Mouse (Mus musculus) gastrocnemius, postnatal 14 days (tissue): ENCODE measurements around the gene Mtx1. TPM values are rescaled to one million over a fixed set of nuclear protein-coding genes. Genes with fewer than 3 reads are reported as not detected.
A peak's percentile ranks its signal among the peaks of the same experiment; 100 is the strongest.

Source experiments
- DNase-seq: peaks from one replicate; pipeline ENCODE4 v3.0.0; 2021; ENCODE audit warnings: mixed read lengths
- intact Hi-C: fragments of 180-260 bp; cut with DNase I; formaldehyde crosslinking; loops from one replicate; pipeline ENCODE4 v1.15.1; 2025; ENCODE audit warnings: low total_unique reads
- total RNA-seq, 2 experiments: library from RNA; stranded (reverse); gene quantifications; 2 replicates each; pipeline ENCODE4 v1.2.3; 2021

Gene Mtx1
- total RNA-seq, 2 experiments from 2014 or later, result 42.4 to 52.2 TPM

DNA sequence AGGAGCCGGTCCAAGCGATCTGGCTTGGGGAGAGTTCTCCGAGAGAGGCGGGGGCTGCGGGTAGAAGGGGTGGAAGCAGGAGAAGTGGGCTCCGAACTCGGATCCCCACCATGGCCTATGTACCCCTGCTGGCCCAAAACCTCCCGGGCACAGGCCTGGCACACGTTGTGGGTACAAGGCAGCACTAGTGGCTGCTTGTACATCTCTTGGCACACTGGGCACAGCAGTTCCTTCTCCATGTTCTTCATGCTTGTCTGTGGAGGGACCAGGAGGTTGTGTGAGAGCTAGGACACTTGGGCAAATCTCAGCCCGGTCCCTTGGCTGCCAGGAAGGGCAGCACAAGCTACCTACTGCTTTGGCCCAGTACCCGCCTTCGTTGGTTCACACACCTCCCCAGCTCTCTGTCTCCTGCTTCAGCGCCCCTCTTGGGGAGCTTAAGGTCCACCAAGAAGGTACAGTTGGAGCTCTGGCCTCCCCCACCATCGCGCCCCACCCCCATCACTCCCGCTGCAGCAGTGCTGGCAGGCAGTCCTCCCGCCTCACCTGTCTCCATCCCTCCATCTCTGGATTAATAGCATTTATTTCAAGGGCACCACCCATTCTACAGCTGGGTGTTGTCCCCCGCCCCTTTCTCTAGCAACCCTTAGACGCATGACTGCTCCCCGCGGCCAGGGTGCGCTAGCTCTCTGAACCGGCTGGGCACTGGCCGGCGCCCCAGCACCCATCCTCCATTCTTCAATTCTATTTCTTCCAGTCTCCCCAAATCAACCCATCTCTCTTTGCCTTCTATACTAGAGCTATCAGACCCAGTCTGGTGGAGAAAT, 17.5 kb upstream of the Mtx1 start:
- intact Hi-C loops, result no loop called here
- no peak for DNase-seq

DNA sequence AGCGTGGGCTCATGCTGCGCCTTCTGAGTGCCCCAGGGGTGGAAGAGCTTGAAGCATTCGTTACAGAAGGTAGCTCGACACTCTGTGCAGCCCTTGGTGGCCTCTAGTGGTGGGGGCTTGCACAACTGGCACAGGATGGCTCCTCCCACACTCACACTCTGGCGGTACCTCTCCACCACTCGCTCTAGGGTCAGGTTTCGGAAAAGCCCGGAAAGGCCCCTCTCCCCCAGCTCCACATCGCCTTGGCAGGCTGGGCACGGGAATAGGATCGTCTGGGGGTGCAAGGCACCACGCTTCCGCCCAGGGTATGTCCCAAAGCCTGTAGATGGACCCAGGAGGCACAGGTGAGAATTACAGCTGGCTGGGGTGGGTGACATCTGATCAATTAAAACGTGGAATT, 16.7 kb upstream of the Mtx1 start:
- DNase-seq, result no peak
- intact Hi-C loops, result no loop called here

DNA sequence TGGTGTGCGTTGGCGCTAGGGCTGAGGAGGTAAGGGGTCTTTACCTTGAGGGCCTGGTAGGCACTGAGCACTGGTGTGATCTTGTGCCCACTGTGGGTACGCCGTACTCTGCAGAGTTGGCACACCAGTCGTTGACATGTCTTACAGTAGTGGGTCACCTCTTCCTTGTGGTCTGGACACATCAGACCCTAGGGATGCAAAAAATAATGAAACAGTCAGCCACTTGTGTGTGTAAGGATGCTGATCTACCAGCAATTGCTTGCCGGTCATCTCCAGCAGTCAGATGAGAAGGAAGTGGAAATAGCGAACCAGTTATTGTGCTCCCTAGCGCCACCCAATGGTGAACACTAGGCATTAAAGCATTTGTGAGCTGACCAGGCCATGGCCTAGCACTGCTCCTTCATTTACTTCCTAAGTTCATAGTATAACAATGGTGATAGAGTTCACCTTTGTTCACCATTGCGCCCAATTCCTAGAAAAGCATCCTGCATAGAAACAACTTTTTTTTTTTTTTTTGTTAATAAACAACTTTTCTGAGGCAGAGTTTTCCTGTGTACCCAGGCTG, 15.5 kb upstream of the Mtx1 start:
- intact Hi-C loops, result no loop called here
- peak; percentile 51 for DNase-seq

DNA sequence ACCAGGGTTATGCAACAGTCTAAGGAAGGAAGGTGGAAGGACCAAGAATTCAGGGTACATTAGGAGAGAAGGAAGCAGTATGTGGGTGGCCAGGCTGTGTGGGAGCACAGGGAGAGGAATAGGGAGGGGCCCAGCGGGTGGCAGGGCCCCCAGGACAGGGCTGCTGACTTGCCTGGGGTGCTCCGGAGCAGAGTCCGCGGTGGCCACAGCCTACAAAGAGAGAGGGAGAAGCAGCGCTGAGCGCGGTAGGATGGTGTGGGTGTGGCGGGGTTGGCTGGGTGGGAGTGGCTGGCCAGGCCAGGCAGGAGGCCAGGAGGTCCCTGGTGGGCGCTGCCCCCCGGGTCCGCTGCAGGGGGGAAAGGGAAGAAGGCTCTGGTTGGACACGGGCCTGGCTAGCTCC, 11.6 kb upstream of the Mtx1 start:
- DNase-seq, result no peak
- intact Hi-C loops, result no loop called here

DNA sequence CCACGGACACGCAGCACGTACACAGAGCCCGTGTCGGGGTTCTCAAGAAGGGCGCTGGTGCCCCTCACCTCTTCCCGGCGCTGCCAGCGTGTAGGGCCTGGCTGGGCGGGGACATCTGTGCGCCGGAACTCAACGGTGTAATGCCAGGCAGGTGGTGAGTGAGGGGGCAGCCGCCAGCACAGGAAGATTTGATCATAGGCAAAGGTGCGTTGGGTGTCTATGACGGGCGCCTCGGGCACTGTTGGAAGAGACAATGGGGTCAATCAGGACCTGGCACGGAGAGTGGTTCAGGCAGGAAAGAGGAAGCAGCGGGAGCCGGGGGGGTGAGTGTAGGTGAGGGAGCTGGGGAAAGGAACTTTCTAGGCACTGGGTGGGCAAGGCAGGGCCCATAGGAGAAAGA, 10.8 kb upstream of the Mtx1 start:
- DNase-seq, result no peak
- intact Hi-C loops, result no loop called here

DNA sequence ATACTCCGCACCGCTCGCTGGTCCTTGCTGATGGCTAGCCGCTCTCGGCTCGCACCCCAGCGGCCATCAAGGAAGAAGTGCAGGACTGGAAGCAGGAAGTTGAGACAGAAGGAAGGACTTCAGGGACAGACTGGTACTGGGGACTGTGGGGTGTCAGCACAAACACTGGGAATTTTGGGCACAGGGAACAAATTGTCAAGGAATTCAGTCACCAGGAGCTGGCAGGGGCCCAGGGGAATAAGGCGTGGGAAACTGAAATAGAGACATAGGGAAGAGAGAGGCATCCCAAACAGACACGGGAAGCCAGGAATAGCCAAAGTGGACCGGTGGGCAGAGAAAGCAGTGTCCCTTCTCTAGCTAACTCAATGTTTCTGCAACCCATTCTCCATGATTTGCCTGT, 9.6 kb upstream of the Mtx1 start:
- no peak for DNase-seq
- intact Hi-C loops, result no loop called here

DNA sequence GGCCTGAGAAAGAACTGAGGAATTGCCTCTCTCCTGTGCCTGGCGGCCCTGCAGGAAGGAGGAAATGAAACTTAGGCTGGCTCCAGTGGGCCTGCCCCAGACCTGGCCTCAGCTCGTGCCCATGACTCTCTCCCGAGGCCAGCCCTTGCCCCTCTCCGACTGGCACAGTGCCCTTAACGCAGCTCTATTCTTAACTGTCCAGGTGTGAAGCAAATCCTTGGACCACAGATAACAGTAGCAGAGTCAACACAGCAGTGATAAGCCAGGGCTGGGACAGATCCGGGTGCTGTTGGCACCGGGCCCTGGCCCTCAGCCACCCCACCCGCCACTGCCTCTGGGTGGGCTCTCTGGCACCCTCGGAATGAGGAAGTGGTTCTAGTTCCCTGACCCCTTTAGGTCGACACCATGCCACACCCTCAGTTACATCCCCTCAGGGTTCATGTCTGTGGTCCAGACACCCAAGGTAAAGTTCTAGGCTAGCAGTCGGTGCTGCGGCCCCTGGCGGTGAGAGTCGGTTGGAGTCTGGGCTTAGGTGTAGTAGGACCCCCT, 6.7 kb upstream of the Mtx1 start:
- intact Hi-C loops, result no loop called here
- DNase-seq, result no peak

DNA sequence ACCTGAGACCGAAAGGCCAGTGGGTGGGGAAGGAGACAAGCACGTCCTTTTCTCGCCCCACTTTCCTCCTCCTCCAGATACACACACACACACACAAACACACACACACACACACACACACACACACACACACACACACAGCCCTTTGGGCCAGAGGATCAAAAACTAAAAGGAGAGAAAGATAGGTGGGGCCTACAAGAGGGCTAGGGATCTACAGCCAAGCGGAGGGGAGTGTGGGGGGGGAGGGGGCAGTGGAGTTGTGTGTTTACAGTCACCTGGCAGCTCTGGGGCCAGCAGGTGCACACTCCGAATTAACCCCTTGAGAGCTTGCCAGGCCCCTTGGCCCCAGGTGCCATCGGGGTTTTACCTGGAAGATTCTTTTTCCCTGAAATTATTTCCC, 5.7 kb upstream of the Mtx1 start:
- no peak for DNase-seq
- intact Hi-C loops, result no loop called here

DNA sequence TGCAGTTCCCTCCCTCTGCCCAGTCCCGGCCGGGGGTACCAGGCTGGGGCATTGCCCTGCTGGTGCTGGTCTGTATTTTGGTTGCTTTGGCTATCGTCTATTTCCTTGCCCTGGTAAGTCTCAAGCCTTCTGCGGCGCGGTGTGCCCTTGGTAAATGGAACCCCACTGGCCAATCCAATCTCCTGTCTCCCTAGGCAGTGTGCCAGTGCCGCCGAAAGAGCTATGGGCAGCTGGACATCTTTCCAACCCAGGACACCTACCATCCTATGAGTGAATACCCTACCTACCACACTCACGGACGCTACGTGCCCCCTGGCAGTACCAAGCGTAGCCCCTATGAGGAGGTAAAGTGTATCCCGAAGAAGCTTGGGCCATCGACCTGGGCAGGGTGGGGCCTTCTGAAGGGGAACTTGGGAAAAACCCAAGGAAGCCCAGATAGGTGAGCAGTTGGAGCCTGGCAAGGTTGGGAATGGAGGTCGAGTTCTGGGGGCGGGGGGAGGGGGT, 4.9 kb upstream of the Mtx1 start:
- DNase-seq, result no peak
- intact Hi-C loops, result no loop called here

DNA sequence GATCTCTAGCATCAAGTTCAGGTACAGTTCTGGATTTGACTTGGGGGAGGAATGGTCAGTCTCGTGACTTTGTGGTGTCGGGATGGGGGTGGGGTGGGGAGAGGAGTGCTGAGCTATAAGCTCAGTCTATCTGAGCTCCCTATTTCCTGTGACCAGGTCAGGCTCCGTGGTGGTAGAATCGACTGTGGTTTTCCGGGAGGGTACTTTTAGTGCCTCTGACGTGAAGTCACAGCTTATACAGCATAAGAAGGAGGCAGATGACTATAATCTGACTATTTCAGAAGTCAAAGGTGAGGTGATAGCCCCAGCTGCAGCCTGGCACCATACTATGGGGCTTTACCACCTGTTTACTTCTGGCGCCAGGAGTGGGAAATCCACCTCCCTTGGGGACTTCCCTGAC, 4.5 kb upstream of the Mtx1 start:
- intact Hi-C loops, result no loop called here

DNA sequence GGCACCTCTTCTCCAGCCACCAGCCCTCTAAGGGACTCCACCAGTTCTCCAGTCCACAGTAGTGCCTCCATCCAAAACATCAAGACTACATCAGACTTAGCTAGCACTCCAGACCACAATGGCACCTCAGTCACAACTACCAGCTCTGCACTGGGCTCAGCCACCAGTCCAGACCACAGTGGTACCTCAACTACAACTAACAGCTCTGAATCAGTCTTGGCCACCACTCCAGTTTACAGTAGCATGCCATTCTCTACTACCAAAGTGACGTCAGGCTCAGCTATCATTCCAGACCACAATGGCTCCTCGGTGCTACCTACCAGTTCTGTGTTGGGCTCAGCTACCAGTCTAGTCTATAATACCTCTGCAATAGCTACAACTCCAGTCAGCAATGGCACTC, 3.7 kb upstream of the Mtx1 start:
- no peak for DNase-seq
- intact Hi-C loops, result no loop called here

More for the DNA sequence above, 4.5 kb upstream of the Mtx1 start:
- no peak for DNase-seq

DNA sequence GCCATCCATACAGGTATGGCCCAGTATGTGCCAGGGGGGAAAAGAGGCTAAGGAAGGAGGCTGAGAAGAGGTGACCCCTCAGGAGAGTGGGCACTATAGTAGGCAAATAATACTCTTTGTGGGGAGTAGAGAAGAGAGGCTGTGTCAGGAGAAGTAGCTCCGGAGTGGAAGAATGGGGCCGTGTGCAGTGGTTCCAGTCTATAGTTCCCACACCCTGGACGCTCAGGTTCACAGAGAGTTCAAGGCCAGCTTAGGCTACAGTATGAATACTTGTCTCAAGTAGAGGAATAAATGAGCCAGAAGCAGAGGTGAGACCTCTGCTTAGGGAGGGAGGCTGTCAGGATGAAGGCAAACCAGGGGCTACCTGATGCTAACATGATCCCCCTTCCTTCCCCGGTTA, 2.4 kb upstream of the Mtx1 start:
- intact Hi-C loops, result no loop called here
- DNase-seq, result no peak

DNA sequence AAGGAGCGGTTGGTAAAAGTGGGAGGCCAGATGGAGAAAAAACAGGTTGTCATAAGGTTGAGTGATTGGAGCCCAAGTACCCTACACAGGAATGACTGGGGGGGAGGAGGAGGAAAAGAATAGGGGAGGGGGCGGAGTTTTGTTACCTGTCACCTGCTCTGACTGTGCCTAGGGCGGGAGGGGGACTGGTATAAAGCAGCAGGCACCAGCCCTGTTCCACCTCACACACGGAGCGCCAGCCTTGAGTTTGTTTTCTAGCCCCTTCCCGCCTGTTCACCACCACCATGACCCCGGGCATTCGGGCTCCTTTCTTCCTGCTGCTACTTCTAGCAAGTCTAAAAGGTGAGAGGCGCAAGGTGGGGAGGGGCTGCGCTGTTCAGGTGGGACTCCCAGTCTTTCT, 1.9 kb upstream of the Mtx1 start, which contains the start of gene Muc1:
Gene Muc1 (plus strand): TSS at position 222 of the 400 bp plus-strand sequence.
- no peak for DNase-seq
- intact Hi-C loops, result no loop called here

DNA sequence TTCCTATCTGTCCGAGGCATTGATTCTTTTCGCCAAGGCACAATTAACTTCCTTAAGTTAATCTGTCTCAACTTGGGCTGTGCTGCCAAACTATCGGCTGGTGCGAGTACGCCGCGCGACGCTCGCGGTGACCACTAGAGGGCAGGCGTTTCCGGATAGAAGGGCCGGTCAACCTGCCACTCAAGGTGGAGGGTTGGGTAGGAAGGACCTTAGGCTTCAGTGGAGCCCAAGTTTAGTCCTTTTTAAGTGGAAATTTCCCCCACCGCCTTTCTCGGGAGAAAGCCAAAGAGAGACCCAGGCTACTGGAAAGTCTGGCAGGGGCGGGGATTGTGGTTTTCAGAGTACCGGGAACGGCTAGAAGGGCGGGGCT, 1.3 kb upstream of the Mtx1 start:
- DNase-seq, result peak; percentile 78
- intact Hi-C loops, result no loop called here

DNA sequence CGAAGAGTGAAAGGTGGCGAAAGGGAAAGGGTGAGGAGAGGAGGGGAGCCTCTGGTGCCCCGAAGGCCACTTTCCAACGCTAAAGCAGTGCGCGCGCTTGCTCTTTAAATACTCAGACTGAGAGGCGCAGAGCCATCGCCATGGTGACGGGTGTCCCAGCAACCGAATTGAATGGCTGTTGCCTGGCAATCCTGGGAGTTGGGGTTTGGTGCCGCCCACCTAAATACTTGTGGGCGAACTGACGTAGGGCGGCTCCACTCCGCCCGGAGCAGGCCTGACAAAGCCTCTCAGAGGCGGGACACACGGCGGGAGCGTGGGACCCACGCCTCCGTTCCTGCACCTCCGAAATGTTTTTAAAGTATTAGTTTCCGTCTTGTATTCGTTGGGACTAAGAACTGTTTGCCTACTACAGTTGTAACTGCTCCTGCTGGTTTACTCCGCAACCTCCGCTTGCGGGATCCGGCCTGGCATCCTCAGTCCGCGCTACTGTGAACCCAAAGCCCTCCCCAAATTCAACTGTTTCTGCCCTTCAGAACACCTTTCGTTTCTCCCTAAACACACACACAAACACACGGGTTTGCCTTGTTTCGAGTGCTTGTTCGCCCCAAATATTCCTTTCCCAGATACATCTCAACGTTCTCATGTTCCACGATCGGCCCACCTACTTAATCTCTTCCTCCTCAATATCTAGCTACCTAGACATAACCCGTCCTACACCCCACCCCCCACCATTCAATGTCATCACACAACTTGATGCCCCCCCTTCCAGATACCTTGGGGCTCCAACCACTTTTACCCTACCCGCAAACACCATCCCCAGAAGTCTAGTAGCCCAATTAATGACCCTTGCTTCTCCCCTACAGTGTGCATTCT, 655 bp upstream of the Mtx1 start:
- peak; percentile 69 for DNase-seq
- intact Hi-C loops, result no loop called here

DNA sequence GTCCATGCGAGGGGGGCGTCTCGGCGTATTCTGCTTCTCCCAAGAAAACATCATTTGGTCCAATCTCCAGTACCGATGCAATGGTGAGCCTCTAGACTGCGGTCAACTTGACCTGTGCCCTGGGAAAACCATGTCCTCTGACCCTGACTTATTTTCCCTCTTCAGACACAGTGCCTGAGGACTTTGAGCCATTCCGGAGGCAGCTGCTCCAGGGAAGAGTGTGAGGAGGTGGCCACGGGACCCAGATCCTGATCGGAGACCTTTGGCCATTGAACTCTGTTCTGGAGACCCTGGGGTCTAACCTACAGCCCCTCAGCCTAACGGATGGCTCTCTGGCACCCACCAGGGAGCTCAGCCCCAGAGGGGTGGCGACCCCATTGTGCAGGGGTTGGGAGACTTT, 527 bp downstream of the Mtx1 start:
- DNase-seq, result no peak
- intact Hi-C loops, result no loop called here

DNA sequence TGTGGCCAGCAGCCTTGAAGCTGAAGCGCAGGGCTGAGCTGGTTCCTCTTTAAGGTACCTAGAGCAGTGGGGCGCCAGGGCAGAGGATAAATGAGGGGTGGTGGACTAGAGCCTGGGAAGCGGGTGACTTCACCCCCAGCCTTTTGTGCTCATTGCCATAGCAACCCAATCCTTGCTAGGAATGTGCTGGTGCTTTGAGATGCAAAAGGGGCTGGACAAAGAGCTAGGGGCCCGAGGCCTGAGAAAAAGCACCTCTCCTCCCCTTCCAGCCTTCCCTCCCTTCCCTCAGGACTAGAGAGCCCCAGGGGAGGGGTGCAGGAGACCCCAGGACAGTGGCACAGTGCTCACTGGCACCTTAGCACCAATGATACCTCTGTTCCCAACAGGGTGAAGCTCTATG, 970 bp downstream of the Mtx1 start:
- intact Hi-C loops, result no loop called here
- DNase-seq, result no peak

DNA sequence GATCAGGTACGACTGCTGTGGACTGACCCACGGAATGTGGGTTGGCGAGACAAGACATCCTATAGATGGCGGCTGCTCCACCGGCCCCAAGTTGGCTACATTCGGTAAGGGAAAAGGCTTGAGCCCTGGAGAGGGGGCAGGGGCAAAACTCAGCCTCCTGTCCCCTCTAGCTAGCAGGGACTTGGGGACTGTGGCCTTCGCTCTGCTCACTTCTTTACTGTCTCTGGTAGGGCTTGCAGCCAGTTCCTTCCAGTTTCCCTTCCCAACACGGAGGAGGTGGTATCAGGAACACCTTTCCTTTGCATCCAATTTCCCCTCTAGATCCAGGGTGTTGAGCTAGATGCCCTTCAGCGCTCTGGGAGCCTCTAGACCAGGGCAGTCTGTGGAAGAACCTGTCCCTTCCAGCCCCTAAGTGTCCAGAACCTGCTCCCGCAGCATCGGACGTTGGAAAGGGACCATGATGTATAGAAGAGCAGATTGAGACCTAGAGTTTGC, 1.5 kb downstream of the Mtx1 start:
- intact Hi-C loops, result no loop called here
- no peak for DNase-seq

DNA sequence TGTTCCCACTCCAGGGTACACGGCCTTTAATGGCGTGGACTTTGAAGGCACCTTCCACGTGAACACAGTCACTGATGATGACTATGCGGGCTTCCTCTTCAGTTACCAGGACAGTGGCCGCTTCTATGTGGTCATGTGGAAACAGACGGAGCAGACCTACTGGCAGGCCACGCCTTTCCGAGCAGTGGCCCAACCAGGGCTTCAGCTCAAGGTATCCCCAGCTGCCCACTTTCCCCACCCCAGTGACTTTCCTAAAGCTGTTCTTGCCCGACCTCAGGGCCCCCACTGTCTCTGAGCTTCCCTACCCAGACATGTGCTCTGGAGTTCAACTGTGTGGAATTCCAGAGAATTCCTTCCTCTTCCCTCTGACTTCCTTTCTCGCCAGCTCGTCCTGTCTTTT, 2.1 kb downstream of the Mtx1 start:
- intact Hi-C loops, result no loop called here
- DNase-seq, result no peak

DNA sequence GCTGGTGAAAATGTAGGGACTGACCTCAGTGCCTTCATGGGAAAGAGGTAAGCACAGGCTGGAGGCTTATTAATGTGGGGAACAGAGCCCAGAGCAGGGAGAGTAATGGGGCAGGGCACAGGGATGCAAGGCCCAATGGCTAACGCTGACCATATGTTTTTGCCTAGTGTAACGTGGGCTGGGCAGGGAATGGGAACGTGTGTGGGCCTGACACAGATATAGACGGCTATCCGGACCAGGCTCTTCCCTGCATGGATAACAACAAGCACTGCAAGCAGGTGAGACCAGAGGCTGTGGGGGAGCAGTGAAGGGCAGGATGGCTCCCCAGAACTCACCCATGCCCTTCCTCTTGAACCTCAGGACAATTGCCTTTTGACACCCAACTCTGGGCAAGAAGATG, 5.7 kb downstream of the Mtx1 start:
- intact Hi-C loops, result no loop called here

More for the DNA sequence above, 5.7 kb downstream of the Mtx1 start:
- no peak for DNase-seq
